Mouse (Mus musculus) myocyte (in vitro differentiated cells): Measurements from ENCODE around the gene Prkab1.

Experiments used
- E2F4 ChIP-seq: IDR thresholded peaks from one replicate; pipeline ENCODE4 v1.6.1; 2011; ENCODE audit warnings: mild to moderate bottlenecking, control low read depth, moderate library complexity; ENCODE audit not compliant: insufficient read depth
- MYOD1 ChIP-seq, 3 experiments: IDR thresholded peaks; one replicate each; pipeline ENCODE4 v1.6.1; 2011; ENCODE audit warnings: control low read depth in 2 of 3, low read depth in 2 of 3, mild to moderate bottlenecking in 2 of 3, moderate library complexity in 1 of 3; ENCODE audit not compliant: insufficient read length in 2 of 3, control insufficient read depth in 1 of 3
- MYOG ChIP-seq, 3 experiments: IDR thresholded peaks; one replicate each; pipeline ENCODE4 v1.6.1; 2011; ENCODE audit warnings: control low read depth in 2 of 3, low read depth in 2 of 3, mild to moderate bottlenecking in 2 of 3; ENCODE audit not compliant: insufficient read length in 2 of 3, control insufficient read depth in 1 of 3, insufficient read depth in 1 of 3
- POLR2A ChIP-seq: IDR thresholded peaks from one replicate; pipeline ENCODE4 v1.6.1; 2011; ENCODE audit warnings: low read depth, mild to moderate bottlenecking, control low read depth, moderate library complexity; ENCODE audit not compliant: insufficient read length
- POLR2AphosphoS2 ChIP-seq: IDR thresholded peaks from one replicate; pipeline ENCODE4 v1.6.1; 2011; ENCODE audit warnings: low read depth, control low read depth; ENCODE audit not compliant: insufficient read length
- REST ChIP-seq: IDR thresholded peaks from one replicate; pipeline ENCODE4 v1.6.1; 2011; ENCODE audit warnings: mild to moderate bottlenecking, control low read depth, moderate library complexity; ENCODE audit not compliant: insufficient read depth, insufficient read length
- SRF ChIP-seq: IDR thresholded peaks from one replicate; pipeline ENCODE4 v1.6.1; 2011; ENCODE audit warnings: low read depth; ENCODE audit not compliant: control insufficient read depth, insufficient read length
- TCF12 ChIP-seq: IDR thresholded peaks from one replicate; pipeline ENCODE4 v1.6.1; 2011; ENCODE audit warnings: mild to moderate bottlenecking, control low read depth; ENCODE audit not compliant: poor library complexity, insufficient read depth, severe bottlenecking
- TCF3 ChIP-seq: IDR thresholded peaks from one replicate; pipeline ENCODE4 v1.6.1; 2011; ENCODE audit warnings: low read depth, control low read depth; ENCODE audit not compliant: insufficient read length
- USF1 ChIP-seq: IDR thresholded peaks from one replicate; pipeline ENCODE4 v1.6.1; 2011; ENCODE audit warnings: low read depth, mild to moderate bottlenecking, control low read depth, moderate library complexity

DNA sequence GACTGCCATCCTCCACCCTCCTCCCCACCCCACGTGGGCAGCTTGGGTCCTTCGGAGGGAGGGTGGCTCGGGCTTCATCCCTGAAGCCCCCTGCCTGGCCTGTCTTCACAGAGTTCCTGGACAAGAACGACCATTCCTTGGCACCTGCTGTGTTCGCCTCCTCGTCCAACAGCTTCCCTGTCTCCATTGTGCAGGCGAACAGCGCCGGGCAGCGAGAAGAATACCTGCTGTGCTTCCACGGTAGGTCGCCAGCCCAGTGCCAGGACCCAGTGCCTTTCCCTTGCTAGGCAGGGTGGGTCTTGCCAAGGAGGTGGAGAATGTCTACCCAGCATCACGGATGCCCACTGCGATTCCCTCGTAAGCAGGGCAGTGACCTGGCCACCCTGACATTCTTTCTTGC is 30.2 kb downstream of the Prkab1 start:
- TF ChIP-seq POLR2A (no peak), REST (no peak), POLR2AphosphoS2 (no peak), MYOG (IDR thresholded peaks at IDR 0.05; ENCODE audit: control insufficient read depth in 1 of 3, insufficient read depth in 1 of 3, insufficient read length in 2 of 3, low read depth in 2 of 3) (no peak), MYOD1 (IDR thresholded peaks at IDR 0.05; ENCODE audit: control insufficient read depth in 1 of 3, insufficient read length in 2 of 3, low read depth in 2 of 3) (no peak), TCF12 (no peak), USF1 (no peak), E2F4 (no peak), SRF (no peak), TCF3 (no peak)
